ENCODE assay signal across 20 mouse cellular contexts in genomic region chr5:108708419-108708818, GRCm38 (mm10). TPM values are rescaled to one million over a fixed set of nuclear protein-coding genes. Genes with fewer than 3 reads are reported as not detected.
A peak's percentile ranks its signal among the peaks of the same experiment; 100 is the strongest.
DNase-seq lines count a peak whose midpoint lies in the region; ATAC-seq and TF ChIP-seq lines count a peak whose summit lies in the region.
"Had no signal": no experiment of that assay in that cellular context is flagged by ENCODE, and none has a peak within 500 bp of the region (broad histone marks: within the 10 kb centered on the region; RNA-seq: fewer than 3 reads in every experiment).

No protein-coding gene starts in this region.

- no peak for TF ChIP-seq EP300 in liver, embryonic 14.5 days (IDR thresholded peaks at IDR 0.05; ENCODE audit: low read depth)

- ATAC-seq in kidney, postnatal 0 days (replicated peaks; ENCODE audit: low FRiP score, low read depth) = peak; percentile 88
- ATAC-seq in liver, embryonic 14.5 days (ENCODE audit: insufficient read depth) = no peak
- ATAC-seq: CD4-positive, CD25-positive, alpha-beta regulatory T cell, adult 4 months; forebrain, postnatal 0 days; midbrain, embryonic 16.5 days had no signal

- no peak overlapping the region for H3K9ac ChIP-seq in kidney, postnatal 0 days (ENCODE audit: low read depth, low read length)
- H3K9ac ChIP-seq in liver, embryonic 14.5 days (replicated peaks) = peak overlapping the region; percentile 10; the same call in 1 of the 2 replicates
- H3K9ac ChIP-seq: embryonic facial prominence, embryonic 12.5 days; forebrain, postnatal 0 days; heart, embryonic 15.5 days; hindbrain, embryonic 12.5 days had no signal

- WGBS in kidney, postnatal 0 days = 96% methylated on average over 1 of the region's 1 CpGs
- WGBS in liver, embryonic 14.5 days (ENCODE audit: insufficient replicate concordance) = 77% methylated on average over 1 of the region's 1 CpGs

- H3K27ac ChIP-seq in kidney, postnatal 0 days = no peak overlapping the region
- peak overlapping the region; percentile 41 for H3K27ac ChIP-seq in liver, embryonic 14.5 days
- H3K27ac ChIP-seq: embryonic facial prominence, embryonic 12.5 days; heart, embryonic 15.5 days; hindbrain, embryonic 12.5 days had no signal

- DNase-seq in heart, adult 11 months = peak; percentile 79
- no peak for DNase-seq in heart, adult 9 months (ENCODE audit: low spot score in 2 of 2)
- peak; percentile 29 for DNase-seq in adipocyte (ENCODE audit: low spot score)
- no peak for DNase-seq in kidney, postnatal 0 days (ENCODE audit: low spot score)
- no peak for DNase-seq in liver, embryonic 14.5 days (ENCODE audit: low read depth in 3 of 3, low spot score in 3 of 3)
- no peak for DNase-seq in adrenal gland, postnatal 25 days
- no peak for DNase-seq in thymus, postnatal 36 days
- no peak for DNase-seq in left cerebral cortex, postnatal 25 days (ENCODE audit: low spot score in 2 of 2)
- DNase-seq: cerebellum, adult 2 months; forebrain, postnatal 0 days; lung, postnatal 10 days; right cerebral cortex, adult 18-20 months; thymus, adult 2 months had no signal

- H3K27me3 ChIP-seq in kidney, postnatal 0 days (ENCODE audit: insufficient read depth, low read length) = no peaks in the 10 kb centered on the region
- no peaks in the 10 kb centered on the region for H3K27me3 ChIP-seq in liver, embryonic 14.5 days (ENCODE audit: control insufficient read depth, insufficient read depth, low read length)
- H3K27me3 ChIP-seq: embryonic facial prominence, embryonic 12.5 days; heart, embryonic 15.5 days; hindbrain, embryonic 12.5 days had no signal

- no peaks in the 10 kb centered on the region for H3K9me3 ChIP-seq in kidney, postnatal 0 days (replicated peaks; ENCODE audit: low read length)
- H3K9me3 ChIP-seq in liver, embryonic 14.5 days (ENCODE audit: control insufficient read depth, low read length) = no peaks in the 10 kb centered on the region
- H3K9me3 ChIP-seq: embryonic facial prominence, embryonic 12.5 days; G1E; heart, embryonic 15.5 days; hindbrain, embryonic 12.5 days; megakaryocyte, embryonic 14.5 days had no signal

- H3K4me2 ChIP-seq in kidney, postnatal 0 days (ENCODE audit: low read length) = no peak overlapping the region
- peak overlapping the region; percentile 11; the same call in 1 of the 2 replicates for H3K4me2 ChIP-seq in liver, embryonic 14.5 days (ENCODE audit: low read depth)
- H3K4me2 ChIP-seq: embryonic facial prominence, embryonic 12.5 days; heart, embryonic 15.5 days; hindbrain, embryonic 12.5 days had no signal

- no peaks in the 10 kb centered on the region for H3K4me1 ChIP-seq in kidney, postnatal 0 days (replicated peaks; ENCODE audit: insufficient read depth, low read length)
- peaks cover 25 to 29% of the 10 kb centered on the region in 2 experiments for H3K4me1 ChIP-seq in liver, embryonic 14.5 days (replicated peaks; ENCODE audit: control insufficient read depth in 2 of 2, insufficient read depth in 2 of 2, low read length in 1 of 2)
- H3K4me1 ChIP-seq: embryonic facial prominence, embryonic 12.5 days; hindbrain, embryonic 12.5 days; megakaryocyte, embryonic 14.5 days had no signal

- intact Hi-C loops in left cerebral cortex, postnatal 25 days (cut with DNase I) = no loop called here

- no peak overlapping the region for H3K4me3 ChIP-seq in kidney, postnatal 0 days (replicated peaks; ENCODE audit: low read depth, low read length)
- no peak overlapping the region for H3K4me3 ChIP-seq in liver, embryonic 14.5 days (ENCODE audit: insufficient read depth in 1 of 2, low read depth in 2 of 2, low read length in 2 of 2)
- H3K4me3 ChIP-seq: embryonic facial prominence, embryonic 12.5 days; heart, embryonic 15.5 days; hindbrain, embryonic 12.5 days; megakaryocyte, embryonic 14.5 days had no signal

- H3K36me3 ChIP-seq in kidney, postnatal 0 days (ENCODE audit: insufficient read depth, low read length) = 0 out of 2 replicates have a peak, but pooled peaks cover 12% of the 10 kb centered on the region
- peaks cover 8% of the 10 kb centered on the region for H3K36me3 ChIP-seq in liver, embryonic 14.5 days (replicated peaks; ENCODE audit: control insufficient read depth, insufficient read depth, low read depth)

- TF ChIP-seq CTCF in kidney, postnatal 0 days (IDR thresholded peaks at IDR 0.05; ENCODE audit: low read depth) = no peak
- TF ChIP-seq CTCF in liver, embryonic 14.5 days (IDR thresholded peaks at IDR 0.05; ENCODE audit: low read depth) = no peak

RNA-seq across cellular contexts. Expression of gene Fgfrl1, which starts 16.2 kb away (rescaled TPM):
- 23.2 and 25.1 TPM in 2 replicates for polyA plus RNA-seq in kidney, postnatal 0 days (2015; fragmentation: Nextera tagmentation; extraction: Ambion mirVana)
- polyA plus RNA-seq in liver, embryonic 14.5 days (2012; rRNA removed) = 11.0 and 12.7 TPM in 2 replicates
- polyA plus RNA-seq in liver, embryonic 14.5 days (2014; fragmentation: Nextera tagmentation; extraction: Ambion mirVana) = 5.9 and 7.4 TPM in 2 replicates
- total RNA-seq in adrenal gland, postnatal 25 days (2021) = 24.6 and 32.3 TPM in 2 replicates
- total RNA-seq in left cerebral cortex, postnatal 25 days (2021) = 10 to 100 TPM; 20.0 to 20.6 TPM

RNA-seq across cellular contexts. Expression of gene Slc26a1, which starts 33.0 kb away (rescaled TPM):
- 8.5 and 10.1 TPM in 2 replicates for polyA plus RNA-seq in kidney, postnatal 0 days (2015; fragmentation: Nextera tagmentation; extraction: Ambion mirVana)
- 15.3 and 17.9 TPM in 2 replicates for polyA plus RNA-seq in liver, embryonic 14.5 days (2012; rRNA removed)
- 12.6 and 15.5 TPM in 2 replicates for polyA plus RNA-seq in liver, embryonic 14.5 days (2014; fragmentation: Nextera tagmentation; extraction: Ambion mirVana)
- total RNA-seq in adrenal gland, postnatal 25 days (2021) = 0.15 and 1.1 TPM in 2 replicates
- total RNA-seq in left cerebral cortex, postnatal 25 days (2021) = 1 to 10 TPM; 1.3 to 1.5 TPM

RNA-seq across cellular contexts. Expression of gene Dgkq, which starts 38.9 kb away (rescaled TPM):
- polyA plus RNA-seq in kidney, postnatal 0 days (2015; fragmentation: Nextera tagmentation; extraction: Ambion mirVana) = 6.5 and 6.9 TPM in 2 replicates
- 4.7 TPM in 2 replicates for polyA plus RNA-seq in liver, embryonic 14.5 days (2012; rRNA removed)
- 1.9 and 2.3 TPM in 2 replicates for polyA plus RNA-seq in liver, embryonic 14.5 days (2014; fragmentation: Nextera tagmentation; extraction: Ambion mirVana)
- 21.2 and 22.7 TPM in 2 replicates for total RNA-seq in adrenal gland, postnatal 25 days (2021)
- 10 to 100 TPM; 46.9 to 57.7 TPM for total RNA-seq in left cerebral cortex, postnatal 25 days (2021)

RNA-seq across cellular contexts. Expression of gene Idua, which starts 48.3 kb away (rescaled TPM):
- polyA plus RNA-seq in kidney, postnatal 0 days (2015; fragmentation: Nextera tagmentation; extraction: Ambion mirVana) = 6.3 and 7.4 TPM in 2 replicates
- polyA plus RNA-seq in liver, embryonic 14.5 days (2012; rRNA removed) = 3.0 and 3.1 TPM in 2 replicates
- polyA plus RNA-seq in liver, embryonic 14.5 days (2014; fragmentation: Nextera tagmentation; extraction: Ambion mirVana) = 2.5 and 2.9 TPM in 2 replicates
- total RNA-seq in adrenal gland, postnatal 25 days (2021) = 17.2 and 19.1 TPM in 2 replicates
- total RNA-seq in left cerebral cortex, postnatal 25 days (2021) = 10 to 100 TPM; 11.4 to 15.0 TPM

Comparison
In these comparisons a context has a peak if more than half of its experiments do, and no peak if none do; other contexts are left out.
1. DNase-seq: peak in heart, adult 11 months (single experiment) and adipocyte (single experiment); none in heart, adult 9 months (0 of 2), kidney, postnatal 0 days (single experiment), liver, embryonic 14.5 days (0 of 3), adrenal gland, postnatal 25 days (single experiment), thymus, postnatal 36 days (0 of 2) and left cerebral cortex, postnatal 25 days (0 of 2).